Mouse (Mus musculus) forebrain, postnatal 0 days (tissue): ENCODE data around the gene Cmip. TPM values are rescaled to one million over a fixed set of nuclear protein-coding genes. Genes with fewer than 3 reads are reported as not detected.

Experiments used
- ATAC-seq: fragments of 200-750 bp; cut with Nextera tagmentation; 2 replicates; pipeline ENCODE4 v1.8.0; 2017; ENCODE audit warnings: mild to moderate bottlenecking, moderate library complexity
- DNase-seq: peaks from one replicate; pipeline ENCODE4 v3.0.0-alpha.2; 2015
- H3K27ac ChIP-seq: fragments of 300-500 bp; sonication (generic); 2 replicates; pipeline ENCODE4 v1.5.1; 2014; ENCODE audit warnings: low read depth, mild to moderate bottlenecking, antibody characterized with exemption, low read length, moderate library complexity, mixed read lengths
- H3K27me3 ChIP-seq: fragments of 300-500 bp; sonication (generic); 2 replicates; pipeline ENCODE4 v1.6.1; 2014; ENCODE audit warnings: mild to moderate bottlenecking, low read length, mixed read lengths; ENCODE audit not compliant: insufficient read depth
- H3K36me3 ChIP-seq: fragments of 300-500 bp; sonication (generic); 2 replicates; pipeline ENCODE4 v1.6.1; 2014; ENCODE audit warnings: mild to moderate bottlenecking, moderate library complexity; ENCODE audit not compliant: insufficient read depth
- H3K4me1 ChIP-seq: fragments of 300-500 bp; sonication (generic); 2 replicates; pipeline ENCODE4 v1.6.1; 2014; ENCODE audit warnings: antibody characterized with exemption; ENCODE audit not compliant: insufficient read depth
- H3K4me2 ChIP-seq: fragments of 300-500 bp; sonication (generic); 2 replicates; pipeline ENCODE4 v1.6.1; 2014; ENCODE audit warnings: low read depth, mild to moderate bottlenecking, moderate library complexity
- H3K4me3 ChIP-seq: fragments of 300-500 bp; sonication (generic); 2 replicates; pipeline ENCODE4 v1.5.1; 2014; ENCODE audit warnings: low read depth, low read length, mixed read lengths
- H3K9ac ChIP-seq: fragments of 300-500 bp; sonication (generic); 2 replicates; pipeline ENCODE4 v1.6.1; 2014; ENCODE audit warnings: mild to moderate bottlenecking
- H3K9me3 ChIP-seq: fragments of 300-500 bp; sonication (generic); 2 replicates; pipeline ENCODE4 v1.6.1; 2016; ENCODE audit warnings: low read length
- CTCF ChIP-seq: sonication (generic); IDR thresholded peaks from 2 replicates; pipeline ENCODE4 v1.5.1; 2016; ENCODE audit warnings: antibody characterized with exemption, control low read depth, low read depth
- WGBS: fragments of 180-500 bp; shearing (Covaris S2); extraction: QIAGEN DNeasy Blood & Tissue Kit; methylation state at CpG from one replicate; pipeline ENCODE4 v1.1.7; 2014; 5-methylcytosine and 5-hydroxymethylcytosine counted together
- polyA plus RNA-seq: library from polyadenylated mRNA; unstranded; fragments of >200 nt; fragmentation: Nextera tagmentation; extraction: Ambion mirVana; gene quantifications from 2 replicates; pipeline ENCODE4 v1.2.1, GENCODE M21; 2015
- total RNA-seq: library from RNA; depleted of rRNA; stranded (reverse); fragments of >200 nt; gene quantifications from 2 replicates; pipeline ENCODE4 v1.2.3, GENCODE M21; 2014

Cmip gene
- total and polyA plus RNA-seq, 2 experiments from 2014 or later = 192 to 204 TPM

DNA sequence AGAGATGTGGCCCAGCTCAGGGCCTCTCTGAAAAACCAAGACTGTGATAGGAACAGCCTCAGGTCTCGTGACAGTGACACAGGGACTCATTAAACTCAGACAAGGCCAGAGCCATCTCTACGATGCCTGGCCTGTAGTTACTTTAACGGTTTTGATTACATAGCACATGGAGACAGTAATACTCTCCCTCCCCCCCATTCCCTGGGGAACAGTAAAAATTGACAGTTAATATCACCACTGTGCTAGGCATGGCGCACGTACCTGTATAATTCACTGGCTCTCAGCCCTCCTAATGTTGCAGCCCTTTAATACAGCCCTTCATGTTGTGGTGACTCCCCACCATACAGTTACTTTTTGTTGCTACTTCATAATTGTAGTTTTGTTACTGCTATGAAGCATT lies 188.6 kb downstream of the Cmip start:
- TF ChIP-seq CTCF = no peak
- ATAC-seq (no peak), DNase-seq (no peak)
- no peaks in the 10 kb centered on the region for H3K9me3 ChIP-seq
- no peaks in the 10 kb centered on the region for H3K27me3 ChIP-seq
- WGBS = 80% methylated on average over 5 of the region's 5 CpGs
- H3K9ac ChIP-seq = no peak overlapping the region
- no peak overlapping the region for H3K4me3 ChIP-seq
- 0 out of 2 replicates have a peak, but pooled peaks cover under 1% of the 10 kb centered on the region for H3K4me1 ChIP-seq
- H3K36me3 ChIP-seq = peaks cover 49% of the 10 kb centered on the region
- H3K4me2 ChIP-seq = no peak overlapping the region
- H3K27ac ChIP-seq = no peak overlapping the region

DNA sequence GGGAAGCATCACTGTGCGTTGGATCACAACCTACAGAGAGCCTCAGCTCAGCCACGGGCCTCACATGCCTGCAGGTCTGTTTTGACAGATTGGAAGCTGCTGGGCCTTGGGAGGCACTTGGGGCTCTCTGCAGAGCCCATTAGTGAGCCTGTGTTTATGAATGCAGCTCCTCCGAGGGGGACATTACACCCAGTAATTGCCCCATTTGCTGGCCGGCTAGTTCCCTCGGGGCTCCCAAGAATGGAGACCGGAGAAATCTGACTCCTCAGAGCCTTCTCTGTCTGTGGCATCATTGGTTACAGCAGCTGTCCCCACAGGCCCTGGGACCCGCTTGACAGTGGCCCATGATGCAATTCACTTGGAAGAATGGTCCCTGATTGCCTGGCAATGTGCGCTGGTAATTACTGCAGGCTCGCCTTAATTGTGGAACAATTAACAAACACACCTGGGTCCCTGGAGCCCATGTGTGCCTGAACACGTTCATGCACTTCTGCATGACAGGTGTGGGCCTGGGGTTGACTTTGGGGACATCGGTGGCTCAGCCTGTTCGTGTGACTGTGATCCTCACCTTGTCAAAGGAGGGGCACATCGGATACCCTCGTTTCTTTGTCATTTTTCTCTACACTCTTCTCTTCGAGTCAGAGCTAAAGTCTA lies 189.6 kb downstream of the Cmip start:
- Histone ChIP-seq H3K4me2 (no peak overlapping the region), H3K36me3 (peaks cover 49% of the 10 kb centered on the region), H3K27me3 (no peaks in the 10 kb centered on the region), H3K4me3 (no peak overlapping the region), H3K4me1 (0 out of 2 replicates have a peak, but pooled peaks cover 6% of the 10 kb centered on the region), H3K9ac (no peak overlapping the region), H3K9me3 (no peaks in the 10 kb centered on the region), H3K27ac (no peak overlapping the region)
- DNase-seq = no peak
- 34% methylated on average over 15 of the region's 15 CpGs for WGBS
- TF ChIP-seq CTCF = no peak
- ATAC-seq = peak; percentile 29

DNA sequence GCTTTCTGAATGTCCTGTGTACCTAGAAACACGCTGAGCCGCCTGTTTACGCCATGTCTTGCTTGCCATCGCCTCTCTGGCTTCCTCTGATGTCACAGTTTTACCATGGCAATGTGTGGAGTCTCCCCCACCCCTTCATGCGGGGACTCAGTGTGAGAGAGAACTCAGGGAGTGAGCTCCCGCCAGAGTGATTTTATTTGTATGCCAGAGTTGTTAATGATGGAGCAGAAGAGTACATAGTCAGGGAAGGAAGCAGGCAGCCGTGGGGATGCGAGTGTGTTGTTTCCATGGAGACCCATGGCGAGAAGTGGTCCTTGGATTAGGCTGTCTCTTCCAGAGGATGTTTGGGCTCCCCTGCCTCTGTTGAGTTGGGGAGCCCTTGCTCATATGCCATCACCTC lies 194.2 kb downstream of the Cmip start:
- no peak overlapping the region for H3K4me2 ChIP-seq
- WGBS = 43% methylated on average over 9 of the region's 9 CpGs
- no peak overlapping the region for H3K9ac ChIP-seq
- DNase-seq = peak; percentile 75
- ATAC-seq = peak; percentile 87
- no peak overlapping the region for H3K4me3 ChIP-seq
- peak overlapping the region; percentile 75 for H3K27ac ChIP-seq
- H3K9me3 ChIP-seq = no peaks in the 10 kb centered on the region
- H3K36me3 ChIP-seq = peaks cover 81% of the 10 kb centered on the region
- no peaks in the 10 kb centered on the region for H3K27me3 ChIP-seq
- H3K4me1 ChIP-seq = 0 out of 2 replicates have a peak, but pooled peaks cover 6% of the 10 kb centered on the region
- TF ChIP-seq CTCF = no peak

DNA sequence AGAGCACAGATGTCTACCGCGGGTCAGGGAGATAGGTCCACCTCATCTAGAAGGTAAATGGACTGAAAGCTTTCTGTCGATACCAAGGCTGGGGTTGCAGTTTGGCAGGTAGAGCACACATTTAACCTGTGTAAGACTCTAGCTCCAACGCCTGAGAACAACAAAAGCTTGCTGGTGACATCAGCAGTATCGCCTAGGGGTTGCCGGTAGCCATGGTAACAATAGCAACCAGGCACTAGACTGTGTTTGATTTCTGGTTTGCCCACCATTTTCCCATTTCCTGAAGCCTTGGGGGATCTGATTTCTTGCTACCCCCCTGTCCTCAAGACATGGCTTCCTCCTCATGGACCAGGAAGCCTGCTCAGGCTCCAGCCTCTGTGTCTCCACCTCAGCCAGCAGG lies 197.1 kb downstream of the Cmip start:
- no peak overlapping the region for H3K4me2 ChIP-seq
- DNase-seq = peak; percentile 34
- no peak for TF ChIP-seq CTCF
- no peak overlapping the region for H3K9ac ChIP-seq
- H3K4me1 ChIP-seq = 0 out of 2 replicates have a peak, but pooled peaks cover 6% of the 10 kb centered on the region
- peaks cover 75% of the 10 kb centered on the region for H3K36me3 ChIP-seq
- no peak overlapping the region for H3K4me3 ChIP-seq
- WGBS = 68% methylated on average over 6 of the region's 6 CpGs
- no peaks in the 10 kb centered on the region for H3K27me3 ChIP-seq
- ATAC-seq = peak; percentile 50
- peak overlapping the region; percentile 57 for H3K27ac ChIP-seq
- no peaks in the 10 kb centered on the region for H3K9me3 ChIP-seq

DNA sequence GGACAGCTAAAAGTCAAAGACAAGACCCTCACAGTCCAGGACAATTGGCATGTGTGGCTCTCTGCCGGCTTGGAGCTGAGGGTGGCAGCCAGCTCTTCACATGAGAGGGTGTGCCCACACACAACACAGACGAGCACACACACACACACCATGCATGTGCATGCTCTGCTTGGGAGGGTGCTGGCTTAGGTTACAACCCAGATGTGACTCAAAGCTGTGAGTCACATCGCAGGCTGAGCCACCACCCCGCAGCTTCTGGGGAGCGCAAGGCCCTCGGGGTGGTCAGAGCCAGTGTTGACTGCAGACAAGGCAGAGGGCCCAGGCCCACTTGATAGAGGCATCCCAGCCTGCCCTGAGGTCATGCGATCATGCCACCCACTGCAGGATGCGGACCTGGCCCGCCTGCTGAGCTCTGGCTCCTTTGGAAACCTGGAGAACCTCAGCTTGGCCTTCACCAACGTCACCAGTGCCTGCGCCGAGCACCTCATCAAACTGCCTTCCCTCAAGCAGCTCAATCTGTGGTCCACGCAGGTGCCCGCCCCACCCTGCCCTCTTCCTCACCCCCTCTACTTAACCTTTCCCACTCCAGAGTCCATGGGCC lies 197.8 kb downstream of the Cmip start:
- no peak overlapping the region for H3K9ac ChIP-seq
- TF ChIP-seq CTCF = no peak
- ATAC-seq (no peak), DNase-seq (no peak)
- no peaks in the 10 kb centered on the region for H3K9me3 ChIP-seq
- H3K4me3 ChIP-seq = no peak overlapping the region
- H3K27ac ChIP-seq = no peak overlapping the region; the same call in 1 of the 2 replicates
- 93% methylated on average over 14 of the region's 14 CpGs for WGBS
- H3K36me3 ChIP-seq = peaks cover 75% of the 10 kb centered on the region
- no peak overlapping the region for H3K4me2 ChIP-seq
- H3K4me1 ChIP-seq = 0 out of 2 replicates have a peak, but pooled peaks cover 6% of the 10 kb centered on the region
- H3K27me3 ChIP-seq = no peaks in the 10 kb centered on the region

DNA sequence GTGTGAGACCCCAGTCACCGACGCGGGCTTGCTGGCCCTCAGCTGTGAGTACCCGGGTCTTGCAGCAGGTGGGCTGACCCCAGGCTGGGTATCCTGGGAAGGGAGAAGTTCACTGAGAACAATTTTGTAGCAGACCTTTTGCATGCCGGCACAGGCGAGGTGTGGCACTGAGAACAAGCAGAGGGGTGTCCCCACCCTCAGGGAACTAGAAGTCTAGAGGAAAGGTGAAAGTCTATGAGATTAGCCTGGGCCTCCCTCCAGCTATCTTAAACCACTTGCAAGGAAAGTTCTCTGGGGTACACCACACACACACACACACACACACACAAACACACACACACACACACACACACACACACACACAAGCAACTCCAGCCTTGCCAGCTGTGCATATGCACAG lies 198.8 kb downstream of the Cmip start:
- DNase-seq = no peak
- Histone ChIP-seq H3K27me3 (no peaks in the 10 kb centered on the region), H3K4me1 (0 out of 2 replicates have a peak, but pooled peaks cover 4% of the 10 kb centered on the region), H3K4me3 (no peak overlapping the region), H3K36me3 (peaks cover 70% of the 10 kb centered on the region), H3K4me2 (no peak overlapping the region), H3K27ac (no peak overlapping the region), H3K9me3 (no peaks in the 10 kb centered on the region), H3K9ac (no peak overlapping the region)
- TF ChIP-seq CTCF = no peak
- no peak for ATAC-seq
- 88% methylated on average over 6 of the region's 6 CpGs for WGBS

DNA sequence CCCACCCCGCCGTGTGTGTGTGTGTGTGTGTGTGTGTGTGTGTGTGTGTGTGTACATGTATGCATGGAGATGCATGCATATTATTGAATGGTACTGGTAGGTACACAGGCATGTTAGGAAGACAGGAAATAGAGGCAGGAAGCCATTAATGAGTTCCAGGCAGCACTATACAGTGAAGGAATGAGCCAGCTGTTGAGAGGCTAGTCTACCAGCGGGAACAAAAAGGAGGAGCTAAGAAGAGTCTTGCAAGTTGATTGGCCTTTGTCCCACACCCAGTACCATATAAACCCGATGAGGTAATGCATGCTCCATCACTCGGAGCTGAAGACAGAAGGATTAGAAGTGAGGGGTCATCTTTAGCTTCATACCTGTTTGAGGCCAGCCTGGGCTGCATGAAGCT lies 201.6 kb downstream of the Cmip start:
- TF ChIP-seq CTCF = no peak
- ATAC-seq (no peak), DNase-seq (no peak)
- Histone ChIP-seq H3K27ac (no peak overlapping the region), H3K9me3 (no peaks in the 10 kb centered on the region), H3K36me3 (peaks cover 56% of the 10 kb centered on the region), H3K27me3 (no peaks in the 10 kb centered on the region), H3K9ac (no peak overlapping the region), H3K4me2 (no peak overlapping the region), H3K4me3 (no peak overlapping the region), H3K4me1 (no peaks in the 10 kb centered on the region)
- WGBS = 76% methylated on average over 4 of the region's 5 CpGs
